Mouse (Mus musculus): ENCODE measurements around the gene Mlf1. TPM values are rescaled to one million over a fixed set of nuclear protein-coding genes. Genes with fewer than 3 reads are reported as not detected.

Gene Mlf1
- polyA plus RNA-seq, 1 experiment from 2014 or later, result 9.1 TPM

DNA sequence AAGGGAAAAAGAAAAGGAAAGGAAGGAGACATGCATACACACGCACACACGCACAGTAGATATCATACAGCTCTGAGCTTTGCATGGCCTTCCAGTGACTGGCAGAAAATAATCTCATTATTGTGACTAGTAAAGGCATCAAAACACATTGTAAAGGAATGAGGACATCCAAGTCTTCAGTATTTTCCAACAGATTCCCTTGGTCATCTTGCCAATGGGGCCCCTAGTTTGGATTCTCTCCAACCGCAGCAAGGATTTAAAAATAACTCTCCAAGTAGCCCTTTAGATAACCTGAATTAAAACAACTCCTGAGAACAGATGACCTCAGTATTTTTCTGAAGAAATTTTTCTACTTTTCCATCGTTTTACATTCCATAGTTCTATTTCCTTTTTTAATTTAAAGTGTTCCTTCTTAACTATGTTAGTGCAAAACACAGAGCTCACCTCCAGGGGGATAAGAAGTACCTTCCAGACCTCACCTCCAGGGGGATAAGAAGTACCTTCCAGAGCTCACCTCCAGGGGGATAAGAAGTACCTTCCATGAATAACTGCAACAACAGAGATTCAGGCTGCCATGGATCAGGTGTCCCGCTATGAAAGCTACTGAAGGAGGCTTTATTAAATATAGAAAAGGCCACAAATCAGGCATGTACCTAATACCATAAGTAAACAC lies 4.4 kb upstream of the Mlf1 start:
- no peaks in the 10 kb centered on the region for H3K9me3 ChIP-seq
- H3K4me3 ChIP-seq (replicated peaks), result no peak overlapping the region
- no peaks in the 10 kb centered on the region for H3K4me1 ChIP-seq (replicated peaks)
- no peaks in the 10 kb centered on the region for H3K27me3 ChIP-seq (replicated peaks)
- H3K9ac ChIP-seq, result no peak overlapping the region
- 73% methylated on average over 5 of the region's 5 CpGs for WGBS
- no peak overlapping the region for H3K27ac ChIP-seq
- no peak overlapping the region for H3K4me2 ChIP-seq (replicated peaks)
- no peaks in the 10 kb centered on the region for H3K36me3 ChIP-seq
- ATAC-seq, result no peak

DNA sequence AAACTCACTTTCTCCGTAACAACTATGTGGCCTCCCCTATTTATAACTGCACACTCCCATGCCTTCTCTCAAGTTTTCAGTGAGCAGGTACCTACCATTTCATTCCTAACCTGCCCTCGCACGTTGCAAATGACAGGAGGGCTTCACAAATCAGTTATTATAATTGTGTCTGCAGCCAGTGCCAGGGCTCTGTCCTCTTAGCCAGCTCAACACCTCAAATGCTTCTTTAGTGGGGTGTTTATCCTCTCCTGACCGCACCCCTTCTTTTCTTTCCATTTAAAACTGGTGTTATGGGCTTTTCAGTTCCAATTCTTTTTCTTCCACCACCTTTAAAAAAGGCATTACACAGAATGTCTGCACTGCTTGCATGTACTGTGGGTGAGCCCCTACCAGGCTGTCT lies 1.7 kb upstream of the Mlf1 start:
- Histone ChIP-seq H3K27me3 (replicated peaks) (no peaks in the 10 kb centered on the region), H3K4me1 (replicated peaks) (no peaks in the 10 kb centered on the region), H3K27ac (no peak overlapping the region), H3K36me3 (no peaks in the 10 kb centered on the region), H3K9ac (no peak overlapping the region), H3K9me3 (no peaks in the 10 kb centered on the region), H3K4me2 (replicated peaks) (no peak overlapping the region), H3K4me3 (replicated peaks) (no peak overlapping the region)
- ATAC-seq, result no peak
- 72% methylated on average over 4 of the region's 4 CpGs for WGBS

DNA sequence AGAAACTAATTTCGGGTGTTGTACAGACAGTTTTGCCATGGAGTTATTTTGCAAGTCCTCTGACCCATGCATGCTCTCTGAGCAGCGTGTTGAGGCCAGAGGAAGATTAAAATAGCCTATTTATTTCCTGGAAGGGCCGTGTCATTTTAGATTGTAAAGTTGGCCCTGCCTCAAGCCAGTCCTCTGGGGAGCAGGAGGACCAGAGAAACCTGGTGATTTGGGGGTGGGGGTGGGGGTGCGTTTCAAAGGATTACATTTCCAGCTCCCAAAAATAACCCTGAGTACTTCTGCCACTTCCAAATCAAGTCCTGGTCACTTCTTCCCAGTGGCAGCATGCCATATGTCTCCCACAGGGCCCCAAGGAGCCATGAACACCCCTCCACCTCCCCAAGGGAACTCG lies 1.1 kb upstream of the Mlf1 start:
- Histone ChIP-seq H3K4me3 (replicated peaks) (no peak overlapping the region), H3K9ac (no peak overlapping the region), H3K4me1 (replicated peaks) (no peaks in the 10 kb centered on the region), H3K27me3 (replicated peaks) (no peaks in the 10 kb centered on the region), H3K27ac (no peak overlapping the region), H3K4me2 (replicated peaks) (no peak overlapping the region), H3K36me3 (no peaks in the 10 kb centered on the region), H3K9me3 (no peaks in the 10 kb centered on the region)
- ATAC-seq, result no peak
- WGBS, result 59% methylated on average over 5 of the region's 5 CpGs

DNA sequence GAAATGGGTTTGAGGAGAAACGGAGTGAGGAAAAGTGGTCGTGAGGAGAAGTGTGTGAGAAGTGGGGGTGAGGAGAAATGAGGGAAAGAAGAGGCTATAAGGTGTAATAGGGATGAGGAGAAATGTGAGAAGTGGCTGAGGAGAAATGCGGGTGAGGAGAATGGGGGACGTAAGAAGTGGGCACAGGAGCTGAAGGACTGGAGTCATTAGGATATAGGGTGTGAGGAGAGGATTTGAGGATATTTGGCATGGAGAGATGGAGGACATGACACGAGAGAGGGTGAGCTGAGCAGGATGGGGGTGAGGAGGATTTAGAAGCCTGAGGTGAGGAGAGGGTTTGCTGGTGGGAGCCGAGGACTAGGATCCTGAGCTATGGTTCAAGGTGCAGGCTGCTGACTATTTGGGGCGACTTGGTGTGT lies 472 bp downstream of the Mlf1 start:
- peak; percentile 59 for ATAC-seq
- H3K4me1 ChIP-seq (replicated peaks), result no peaks in the 10 kb centered on the region
- H3K27me3 ChIP-seq (replicated peaks), result no peaks in the 10 kb centered on the region
- H3K36me3 ChIP-seq, result no peaks in the 10 kb centered on the region
- H3K27ac ChIP-seq, result no peak overlapping the region
- H3K9ac ChIP-seq, result peak overlapping the region; percentile 44
- H3K9me3 ChIP-seq, result no peaks in the 10 kb centered on the region
- H3K4me2 ChIP-seq (replicated peaks), result peak overlapping the region; percentile 87
- WGBS, result 29% methylated on average over 7 of the region's 7 CpGs
- H3K4me3 ChIP-seq (replicated peaks), result peak overlapping the region; percentile 47

DNA sequence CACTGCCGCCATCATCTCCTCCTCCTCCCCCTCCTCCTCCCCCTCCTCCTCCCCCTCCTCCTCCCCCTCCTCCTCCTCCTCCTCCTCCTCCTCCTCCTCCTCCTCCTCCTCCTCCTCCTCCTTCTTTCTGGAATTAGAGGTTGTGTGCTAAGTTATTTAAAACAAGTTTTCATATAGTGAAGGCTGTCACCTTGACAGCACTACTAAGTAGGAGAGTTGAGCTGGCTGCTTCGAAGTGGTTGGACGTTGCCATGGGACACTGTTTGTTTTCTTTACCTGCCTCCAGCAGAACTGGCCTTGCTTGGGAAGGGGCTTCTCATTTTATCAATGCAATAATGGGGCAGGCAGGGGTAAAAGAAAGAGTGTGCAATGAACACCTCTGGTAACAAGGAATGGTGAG lies 1.2 kb downstream of the Mlf1 start, which contains the start of gene Gm17402:
Gene Gm17402 (minus strand): TSS at position 101 of the 400 bp plus-strand sequence.
- H3K4me3 ChIP-seq (replicated peaks), result peak within 1 kb of the TSS; percentile 47
- H3K27ac ChIP-seq, result no peak within 1 kb of the TSS
- H3K4me1 ChIP-seq (replicated peaks), result no peaks in the 10 kb centered on the region
- no peaks in the 10 kb centered on the region for H3K27me3 ChIP-seq (replicated peaks)
- H3K9ac ChIP-seq, result peak within 1 kb of the TSS; percentile 44
- peak within 1 kb of the TSS; percentile 87 for H3K4me2 ChIP-seq (replicated peaks)
- WGBS, result 28% methylated on average over 3 of the region's 3 CpGs
- no peaks in the 10 kb centered on the region for H3K9me3 ChIP-seq
- ATAC-seq, result no peak
- no peaks in the 10 kb centered on the region for H3K36me3 ChIP-seq

DNA sequence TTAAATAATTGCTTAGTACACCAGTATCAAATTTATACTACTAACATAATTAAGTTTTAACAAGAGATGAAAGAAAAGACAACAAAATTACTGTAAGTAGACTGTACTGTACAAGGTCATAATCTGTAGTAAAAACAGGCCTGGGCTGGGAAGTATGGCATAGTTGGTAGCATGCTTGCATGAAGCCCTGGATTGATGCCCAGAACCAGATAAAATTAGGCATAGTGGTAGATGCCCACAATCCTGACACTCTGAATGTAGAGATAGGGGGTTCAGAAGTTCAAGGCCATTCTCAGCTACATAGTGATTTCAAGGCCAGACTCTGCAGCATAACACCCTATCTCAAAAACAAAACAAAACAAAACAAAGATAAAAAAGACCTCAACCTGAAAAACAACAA lies 4.3 kb downstream of the Mlf1 start:
- ATAC-seq, result no peak
- Histone ChIP-seq H3K4me3 (replicated peaks) (no peak overlapping the region), H3K4me1 (replicated peaks) (no peaks in the 10 kb centered on the region), H3K27me3 (replicated peaks) (no peaks in the 10 kb centered on the region), H3K9ac (no peak overlapping the region), H3K4me2 (replicated peaks) (no peak overlapping the region), H3K9me3 (no peaks in the 10 kb centered on the region), H3K27ac (no peak overlapping the region), H3K36me3 (no peaks in the 10 kb centered on the region)

DNA sequence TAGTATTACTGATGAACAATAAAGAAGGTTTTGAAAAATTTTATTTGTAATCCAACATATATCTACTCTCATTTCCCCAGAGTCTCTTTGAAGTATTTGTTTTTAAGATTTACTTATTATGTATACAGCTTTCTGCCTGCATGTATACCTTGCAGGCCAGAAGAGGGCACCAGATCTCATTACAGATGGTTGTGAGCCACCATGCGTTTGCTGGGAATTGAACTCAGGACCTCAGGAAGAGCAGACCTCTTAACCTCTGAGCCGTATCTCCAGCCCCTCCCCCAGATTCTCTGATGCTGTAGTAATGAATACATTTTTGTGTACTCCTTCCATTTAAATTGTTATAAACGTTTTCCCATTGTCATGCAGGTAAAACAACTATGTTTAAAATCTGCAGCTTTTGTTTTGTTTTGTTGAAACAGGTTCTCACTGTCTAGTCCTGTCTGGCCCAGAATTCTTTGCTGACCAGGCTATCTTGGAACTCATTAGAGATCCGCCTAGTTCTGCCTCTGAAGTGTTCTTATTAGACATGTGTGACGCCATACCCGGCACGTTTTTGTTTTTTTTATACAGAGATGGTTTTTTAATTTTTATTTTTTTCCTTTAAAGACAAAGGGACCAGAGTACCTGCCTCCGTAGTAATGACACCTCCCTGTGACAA lies 55.6 kb downstream of the Mlf1 start:
- peak; percentile 75 for ATAC-seq
- Histone ChIP-seq H3K36me3 (no peaks in the 10 kb centered on the region; the same call in 1 of the 2 replicates), H3K27ac (no peak overlapping the region), H3K4me3 (replicated peaks) (peak overlapping the region; percentile 98), H3K27me3 (replicated peaks) (no peaks in the 10 kb centered on the region), H3K9ac (no peak overlapping the region), H3K9me3 (no peaks in the 10 kb centered on the region), H3K4me1 (replicated peaks) (0 out of 2 replicates have a peak, but pooled peaks cover 2% of the 10 kb centered on the region), H3K4me2 (replicated peaks) (peak overlapping the region; percentile 73)
- WGBS, result 28% methylated on average over 8 of the region's 8 CpGs

DNA sequence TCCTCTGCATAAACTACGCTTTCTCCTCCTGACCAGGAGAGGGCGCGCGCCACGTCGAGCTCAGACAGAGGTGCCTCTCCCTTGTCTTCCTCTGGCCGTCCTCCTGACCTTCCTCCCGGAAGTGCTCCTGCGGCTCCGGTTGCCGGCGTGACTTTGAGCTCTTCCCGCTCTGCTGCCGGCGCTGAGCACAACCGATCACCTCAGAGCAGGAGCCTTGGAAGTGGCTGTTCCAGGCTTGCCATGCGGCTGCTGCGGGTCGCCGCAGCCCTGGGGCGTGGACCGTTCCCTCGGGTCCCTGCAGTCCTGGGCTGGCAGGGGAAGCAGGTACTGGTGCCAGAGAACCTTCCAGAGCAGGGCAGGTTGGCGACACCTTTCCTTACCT lies 56.1 kb downstream of the Mlf1 start, which contains the start of gene Gfm1:
Gene Gfm1 (plus strand): TSS at position 98 of the 382 bp plus-strand sequence.
- H3K4me1 ChIP-seq (replicated peaks), result 0 out of 2 replicates have a peak, but pooled peaks cover 2% of the 10 kb centered on the region
- H3K27ac ChIP-seq, result peak within 1 kb of the TSS; percentile 40; the same call in 1 of the 2 replicates
- under 1% methylated on average over 24 of the region's 24 CpGs for WGBS
- H3K9me3 ChIP-seq, result no peaks in the 10 kb centered on the region
- no peaks in the 10 kb centered on the region; the same call in 1 of the 2 replicates for H3K36me3 ChIP-seq
- no peaks in the 10 kb centered on the region for H3K27me3 ChIP-seq (replicated peaks)
- H3K9ac ChIP-seq, result peak within 1 kb of the TSS; percentile 90
- peak within 1 kb of the TSS; percentile 98 for H3K4me3 ChIP-seq (replicated peaks)
- peak within 1 kb of the TSS; percentile 73 for H3K4me2 ChIP-seq (replicated peaks)
- ATAC-seq, result peak; percentile 98

DNA sequence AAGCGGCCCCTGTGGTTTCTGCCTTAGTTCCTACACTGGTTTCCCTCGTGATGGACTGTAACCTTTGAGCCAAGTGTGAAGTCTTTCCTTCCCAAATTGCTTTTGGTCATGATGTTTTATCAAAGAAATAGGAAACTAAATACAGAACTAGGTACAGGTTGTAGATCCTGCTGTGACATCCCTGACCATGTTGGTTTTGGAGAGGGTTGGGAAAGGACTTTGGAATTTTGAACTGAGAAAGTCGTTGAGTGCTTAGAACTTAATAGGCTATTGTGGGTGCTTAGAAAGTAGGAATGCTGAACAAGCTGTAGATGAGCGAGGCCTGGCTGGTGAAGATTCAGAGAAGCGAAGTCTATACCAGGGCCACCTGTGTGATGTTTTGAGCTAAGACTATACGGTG lies 60.1 kb downstream of the Mlf1 start:
- H3K4me1 ChIP-seq (replicated peaks), result 0 out of 2 replicates have a peak, but pooled peaks cover 2% of the 10 kb centered on the region
- 90% methylated on average over 6 of the region's 6 CpGs for WGBS

DNA sequence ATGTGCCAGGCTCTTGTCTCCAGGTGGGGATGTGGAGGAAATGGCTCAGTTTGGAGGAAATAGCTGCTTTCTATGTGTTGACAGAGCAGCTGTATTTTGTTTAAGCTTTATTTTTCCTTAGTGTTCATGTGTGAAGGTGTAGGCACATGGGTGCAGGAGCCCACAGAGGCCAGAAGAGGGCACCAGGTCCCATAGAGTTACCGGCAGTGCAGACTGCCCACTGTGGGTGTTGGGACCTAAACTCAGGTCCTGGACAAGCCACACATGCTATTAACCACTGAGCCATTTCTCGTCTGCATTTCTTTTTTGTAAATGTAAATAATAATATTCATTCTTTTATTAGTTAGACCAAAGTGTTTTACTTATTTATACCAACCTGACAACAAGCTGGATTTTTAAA lies 73.2 kb downstream of the Mlf1 start:
- Histone ChIP-seq H3K27ac (no peak overlapping the region), H3K36me3 (peaks cover 24% of the 10 kb centered on the region), H3K27me3 (replicated peaks) (no peaks in the 10 kb centered on the region), H3K4me1 (replicated peaks) (no peaks in the 10 kb centered on the region), H3K9ac (no peak overlapping the region), H3K4me3 (replicated peaks) (no peak overlapping the region), H3K9me3 (no peaks in the 10 kb centered on the region), H3K4me2 (replicated peaks) (no peak overlapping the region)
- no peak for ATAC-seq
- 90% methylated on average over 2 of the region's 2 CpGs for WGBS

More for the DNA sequence above, 60.1 kb downstream of the Mlf1 start:
- no peak overlapping the region for H3K4me3 ChIP-seq (replicated peaks)
- no peak overlapping the region for H3K27ac ChIP-seq
- H3K4me2 ChIP-seq (replicated peaks), result no peak overlapping the region
- no peaks in the 10 kb centered on the region for H3K27me3 ChIP-seq (replicated peaks)
- H3K9ac ChIP-seq, result no peak overlapping the region
- no peak for ATAC-seq
- no peaks in the 10 kb centered on the region for H3K9me3 ChIP-seq
- H3K36me3 ChIP-seq, result peaks cover 10% of the 10 kb centered on the region
